Mouse (Mus musculus): Measurements from ENCODE around the gene A430005L14Rik. TPM values are rescaled to one million over a fixed set of nuclear protein-coding genes. Genes with fewer than 3 reads are reported as not detected.

Gene A430005L14Rik
- polyA plus RNA-seq, 1 experiment from 2014 or later: 96.1 TPM

GRCm38 (mm10) chr4:153975768-153976167, 18.7 kb downstream of the A430005L14Rik start:
- Histone ChIP-seq H3K9me3 (no peaks in the 10 kb centered on the region), H3K4me2 (replicated peaks) (peak overlapping the region; percentile 97), H3K27me3 (no peaks in the 10 kb centered on the region), H3K36me3 (peaks cover 33% of the 10 kb centered on the region), H3K9ac (replicated peaks) (peak overlapping the region; percentile 89), H3K4me1 (peaks cover 22% of the 10 kb centered on the region), H3K27ac (replicated peaks) (no peak overlapping the region), H3K4me3 (peak overlapping the region; percentile 94)
- no peak for ATAC-seq (ENCODE audit: low FRiP score, low read depth)
- WGBS: 39% methylated on average over 6 of the region's 6 CpGs

- Histone ChIP-seq H3K27me3 (no peaks in the 10 kb centered on the region), H3K27ac (replicated peaks) (no peak overlapping the region), H3K36me3 (peaks cover 58% of the 10 kb centered on the region), H3K4me3 (no peak overlapping the region), H3K4me2 (replicated peaks) (no peak overlapping the region), H3K9ac (replicated peaks) (no peak overlapping the region), H3K4me1 (peaks cover 13% of the 10 kb centered on the region), H3K9me3 (no peaks in the 10 kb centered on the region)
- 90% methylated on average over 10 of the region's 10 CpGs for WGBS
- ATAC-seq (ENCODE audit: low FRiP score, low read depth): no peak
These were observed 22.2 kb downstream of the A430005L14Rik start for GRCm38 (mm10) chr4:153979243-153979642.

GRCm38 (mm10) chr4:153980470-153980869, 23.4 kb downstream of the A430005L14Rik start:
- peaks cover 70% of the 10 kb centered on the region for H3K36me3 ChIP-seq
- ATAC-seq (ENCODE audit: low FRiP score, low read depth): no peak
- no peaks in the 10 kb centered on the region for H3K27me3 ChIP-seq
- H3K27ac ChIP-seq (replicated peaks): no peak overlapping the region
- H3K4me2 ChIP-seq (replicated peaks): no peak overlapping the region
- 92% methylated on average over 11 of the region's 11 CpGs for WGBS
- peaks cover 11% of the 10 kb centered on the region for H3K4me1 ChIP-seq
- H3K9ac ChIP-seq (replicated peaks): no peak overlapping the region
- H3K9me3 ChIP-seq: no peaks in the 10 kb centered on the region
- H3K4me3 ChIP-seq: no peak overlapping the region

- ATAC-seq (ENCODE audit: low FRiP score, low read depth): no peak
- no peaks in the 10 kb centered on the region for H3K27me3 ChIP-seq
- H3K36me3 ChIP-seq: peaks cover 97% of the 10 kb centered on the region
- no peak overlapping the region for H3K4me2 ChIP-seq (replicated peaks)
- no peaks in the 10 kb centered on the region for H3K4me1 ChIP-seq
- WGBS: 92% methylated on average over 10 of the region's 10 CpGs
- no peak overlapping the region for H3K9ac ChIP-seq (replicated peaks)
- no peak overlapping the region for H3K27ac ChIP-seq (replicated peaks)
- no peak overlapping the region for H3K4me3 ChIP-seq
- H3K9me3 ChIP-seq: no peaks in the 10 kb centered on the region
These were observed 35.7 kb downstream of the A430005L14Rik start for GRCm38 (mm10) chr4:153992715-153993114.

- H3K36me3 ChIP-seq: peaks cover 97% of the 10 kb centered on the region
- H3K4me1 ChIP-seq: no peaks in the 10 kb centered on the region
- ATAC-seq (ENCODE audit: low FRiP score, low read depth): no peak
- no peak overlapping the region for H3K27ac ChIP-seq (replicated peaks)
- no peaks in the 10 kb centered on the region for H3K9me3 ChIP-seq
- 89% methylated on average over 8 of the region's 8 CpGs for WGBS
- no peak overlapping the region for H3K4me2 ChIP-seq (replicated peaks)
- no peak overlapping the region for H3K9ac ChIP-seq (replicated peaks)
- H3K4me3 ChIP-seq: no peak overlapping the region
- no peaks in the 10 kb centered on the region for H3K27me3 ChIP-seq
These were observed 36.5 kb downstream of the A430005L14Rik start for GRCm38 (mm10) chr4:153993505-153993904.

- Histone ChIP-seq H3K36me3 (peaks cover 54% of the 10 kb centered on the region), H3K4me1 (no peaks in the 10 kb centered on the region), H3K9ac (replicated peaks) (no peak overlapping the region), H3K4me2 (replicated peaks) (no peak overlapping the region), H3K4me3 (no peak overlapping the region), H3K27ac (replicated peaks) (no peak overlapping the region), H3K9me3 (no peaks in the 10 kb centered on the region), H3K27me3 (no peaks in the 10 kb centered on the region)
- no peak for ATAC-seq (ENCODE audit: low FRiP score, low read depth)
- 93% methylated on average over 5 of the region's 5 CpGs for WGBS
These were observed 48.5 kb downstream of the A430005L14Rik start for GRCm38 (mm10) chr4:154005488-154005887.

GRCm38 (mm10) chr4:154006264-154006663, 49.2 kb downstream of the A430005L14Rik start:
- Histone ChIP-seq H3K9ac (replicated peaks) (no peak overlapping the region), H3K4me2 (replicated peaks) (no peak overlapping the region), H3K9me3 (no peaks in the 10 kb centered on the region), H3K27ac (replicated peaks) (no peak overlapping the region), H3K4me3 (no peak overlapping the region), H3K27me3 (no peaks in the 10 kb centered on the region), H3K36me3 (peaks cover 54% of the 10 kb centered on the region), H3K4me1 (peaks cover 5% of the 10 kb centered on the region; the same call in 1 of the 2 replicates)
- WGBS: 93% methylated on average over 6 of the region's 6 CpGs
- no peak for ATAC-seq (ENCODE audit: low FRiP score, low read depth)

- Histone ChIP-seq H3K4me2 (replicated peaks) (no peak overlapping the region), H3K4me3 (no peak overlapping the region), H3K9ac (replicated peaks) (no peak overlapping the region), H3K27ac (replicated peaks) (no peak overlapping the region), H3K36me3 (peaks cover 46% of the 10 kb centered on the region), H3K4me1 (peaks cover 13% of the 10 kb centered on the region), H3K27me3 (no peaks in the 10 kb centered on the region), H3K9me3 (no peaks in the 10 kb centered on the region)
- ATAC-seq (ENCODE audit: low FRiP score, low read depth): no peak
- WGBS: 83% methylated on average over 4 of the region's 4 CpGs
These were observed 50.7 kb downstream of the A430005L14Rik start for GRCm38 (mm10) chr4:154007759-154008158.

- Histone ChIP-seq H3K27ac (replicated peaks) (peak overlapping the region; percentile 58), H3K36me3 (peaks cover 42% of the 10 kb centered on the region), H3K9me3 (no peaks in the 10 kb centered on the region), H3K4me3 (peak overlapping the region; percentile 100), H3K9ac (replicated peaks) (peak overlapping the region; percentile 98), H3K4me2 (replicated peaks) (peak overlapping the region; percentile 100), H3K27me3 (no peaks in the 10 kb centered on the region), H3K4me1 (peaks cover 24% of the 10 kb centered on the region)
- 31% methylated on average over 13 of the region's 13 CpGs for WGBS
- no peak; the same call in none of the 2 replicates for ATAC-seq (ENCODE audit: low FRiP score, low read depth)
These were observed 54.0 kb downstream of the A430005L14Rik start for GRCm38 (mm10) chr4:154010907-154011645.

Other genes with a start within 250 kb of the A430005L14Rik start
- gene Dffb, start 17.9 kb downstream of the A430005L14Rik start, polyA plus RNA-seq (2016; fragmentation: Nextera tagmentation; extraction: Ambion mirVana): 10.3 and 10.7 TPM in 2 replicates
- gene Cep104, start 18.0 kb downstream of the A430005L14Rik start, polyA plus RNA-seq (2016; fragmentation: Nextera tagmentation; extraction: Ambion mirVana): 22.6 and 23.3 TPM in 2 replicates
- 31.4 and 34.8 TPM in 2 replicates for gene Lrrc47, start 54.5 kb downstream of the A430005L14Rik start, polyA plus RNA-seq (2016; fragmentation: Nextera tagmentation; extraction: Ambion mirVana)
- gene Smim1, start 69.0 kb downstream of the A430005L14Rik start, polyA plus RNA-seq (2016; fragmentation: Nextera tagmentation; extraction: Ambion mirVana): 5.6 and 6.3 TPM in 2 replicates
- not detected in 2 replicates for gene Ccdc27, start 85.4 kb downstream of the A430005L14Rik start, polyA plus RNA-seq (2016; fragmentation: Nextera tagmentation; extraction: Ambion mirVana)
- 0.47 and 0.84 TPM in 2 replicates for gene Trp73, start 183.0 kb downstream of the A430005L14Rik start, polyA plus RNA-seq (2016; fragmentation: Nextera tagmentation; extraction: Ambion mirVana)
- 46.9 and 52.5 TPM in 2 replicates for gene Wrap73, start 185.1 kb downstream of the A430005L14Rik start, polyA plus RNA-seq (2016; fragmentation: Nextera tagmentation; extraction: Ambion mirVana)
- 149 and 164 TPM in 2 replicates for gene Tprgl, start 203.4 kb downstream of the A430005L14Rik start, polyA plus RNA-seq (2016; fragmentation: Nextera tagmentation; extraction: Ambion mirVana)
- 21.3 and 29.5 TPM in 2 replicates for gene Megf6, start 213.5 kb downstream of the A430005L14Rik start, polyA plus RNA-seq (2016; fragmentation: Nextera tagmentation; extraction: Ambion mirVana)